Mouse (Mus musculus): ENCODE measurements around the gene Nxph3.

- TF ChIP-seq CTCF (IDR thresholded peaks at IDR 0.05; ENCODE audit: borderline replicate concordance, control insufficient read depth, extremely low read depth, insufficient read depth, low read length, poor library complexity) (no peak), POLR2A (IDR thresholded peaks at IDR 0.05; ENCODE audit: control insufficient read depth, extremely low read depth, insufficient read depth, low read length, poor library complexity) (no peak)
Measured at GRCm38 (mm10) chr11:95528231-95528630, 13.9 kb upstream of the Nxph3 start.
